Mouse (Mus musculus): Measurements from ENCODE around the gene Inpp5a. TPM values are rescaled to one million over a fixed set of nuclear protein-coding genes. Genes with fewer than 3 reads are reported as not detected.

Inpp5a gene
- polyA plus RNA-seq, 1 experiment from 2014 or later, result 53.4 TPM

- Histone ChIP-seq H3K9ac (no peak overlapping the region), H3K4me1 (replicated peaks) (peaks cover 20% of the 10 kb centered on the region), H3K4me2 (no peak overlapping the region), H3K36me3 (peaks cover 23% of the 10 kb centered on the region; the same call in 1 of the 2 replicates), H3K27ac (no peak overlapping the region), H3K4me3 (no peak overlapping the region), H3K27me3 (no peaks in the 10 kb centered on the region), H3K9me3 (replicated peaks) (no peaks in the 10 kb centered on the region)
- 82% methylated on average over 6 of the region's 6 CpGs for WGBS
- no peak for ATAC-seq (replicated peaks; ENCODE audit: insufficient number of reproducible peaks, insufficient read depth, low FRiP score, low read depth)
Observed at GRCm38 (mm10) chr7:139479626-139480025, 90.7 kb downstream of the Inpp5a start.

- ATAC-seq (replicated peaks; ENCODE audit: insufficient number of reproducible peaks, insufficient read depth, low FRiP score, low read depth), result no peak
- H3K4me1 ChIP-seq (replicated peaks), result peaks cover 20% of the 10 kb centered on the region
- H3K36me3 ChIP-seq, result peaks cover 10% of the 10 kb centered on the region; the same call in 1 of the 2 replicates
- H3K4me2 ChIP-seq, result no peak overlapping the region
- H3K9ac ChIP-seq, result no peak overlapping the region
- H3K27me3 ChIP-seq, result no peaks in the 10 kb centered on the region
- no peak overlapping the region for H3K27ac ChIP-seq
- WGBS, result 56% methylated on average over 9 of the region's 9 CpGs
- H3K4me3 ChIP-seq, result no peak overlapping the region
- H3K9me3 ChIP-seq (replicated peaks), result no peaks in the 10 kb centered on the region
Observed at GRCm38 (mm10) chr7:139484206-139484955, 95.5 kb downstream of the Inpp5a start.

GRCm38 (mm10) chr7:139489721-139490211 is 100.9 kb downstream of the Inpp5a start:
- H3K27ac ChIP-seq, result no peak overlapping the region
- peaks cover 14% of the 10 kb centered on the region for H3K4me1 ChIP-seq (replicated peaks)
- H3K4me3 ChIP-seq, result no peak overlapping the region
- ATAC-seq (replicated peaks; ENCODE audit: insufficient number of reproducible peaks, insufficient read depth, low FRiP score, low read depth), result no peak
- WGBS, result 71% methylated on average over 3 of the region's 3 CpGs
- no peaks in the 10 kb centered on the region for H3K27me3 ChIP-seq
- H3K36me3 ChIP-seq, result no peaks in the 10 kb centered on the region
- no peak overlapping the region for H3K4me2 ChIP-seq
- H3K9me3 ChIP-seq (replicated peaks), result no peaks in the 10 kb centered on the region
- no peak overlapping the region for H3K9ac ChIP-seq

- WGBS, result 91% methylated on average over 4 of the region's 4 CpGs
- Histone ChIP-seq H3K9me3 (replicated peaks) (no peaks in the 10 kb centered on the region), H3K4me2 (no peak overlapping the region), H3K4me1 (replicated peaks) (peaks cover 7% of the 10 kb centered on the region; the same call in 1 of the 2 replicates), H3K4me3 (no peak overlapping the region), H3K36me3 (no peaks in the 10 kb centered on the region), H3K9ac (no peak overlapping the region), H3K27ac (no peak overlapping the region), H3K27me3 (no peaks in the 10 kb centered on the region)
- no peak for ATAC-seq (replicated peaks; ENCODE audit: insufficient number of reproducible peaks, insufficient read depth, low FRiP score, low read depth)
Observed at GRCm38 (mm10) chr7:139492351-139492750, 103.4 kb downstream of the Inpp5a start.

- no peaks in the 10 kb centered on the region for H3K9me3 ChIP-seq (replicated peaks)
- no peak overlapping the region for H3K27ac ChIP-seq
- no peak overlapping the region for H3K9ac ChIP-seq
- H3K4me2 ChIP-seq, result no peak overlapping the region
- H3K27me3 ChIP-seq, result no peaks in the 10 kb centered on the region
- no peak for ATAC-seq (replicated peaks; ENCODE audit: insufficient number of reproducible peaks, insufficient read depth, low FRiP score, low read depth)
- no peaks in the 10 kb centered on the region for H3K36me3 ChIP-seq
- peaks cover 7% of the 10 kb centered on the region; the same call in 1 of the 2 replicates for H3K4me1 ChIP-seq (replicated peaks)
- no peak overlapping the region for H3K4me3 ChIP-seq
- 53% methylated on average over 2 of the region's 2 CpGs for WGBS
Observed at GRCm38 (mm10) chr7:139492946-139493345, 104.0 kb downstream of the Inpp5a start.

GRCm38 (mm10) chr7:139495791-139496190 is 106.9 kb downstream of the Inpp5a start:
- H3K4me1 ChIP-seq (replicated peaks), result peaks cover 11% of the 10 kb centered on the region; the same call in 1 of the 2 replicates
- no peaks in the 10 kb centered on the region for H3K9me3 ChIP-seq (replicated peaks)
- H3K9ac ChIP-seq, result no peak overlapping the region
- no peaks in the 10 kb centered on the region for H3K36me3 ChIP-seq
- no peak; the same call in 1 of the 2 replicates for ATAC-seq (replicated peaks; ENCODE audit: insufficient number of reproducible peaks, insufficient read depth, low FRiP score, low read depth)
- no peak overlapping the region for H3K4me2 ChIP-seq
- 58% methylated on average over 6 of the region's 6 CpGs for WGBS
- H3K4me3 ChIP-seq, result no peak overlapping the region
- no peak overlapping the region for H3K27ac ChIP-seq
- H3K27me3 ChIP-seq, result no peaks in the 10 kb centered on the region

GRCm38 (mm10) chr7:139498038-139498625 is 109.2 kb downstream of the Inpp5a start:
- H3K4me1 ChIP-seq (replicated peaks), result peaks cover 20% of the 10 kb centered on the region; the same call in 1 of the 2 replicates
- no peak for ATAC-seq (replicated peaks; ENCODE audit: insufficient number of reproducible peaks, insufficient read depth, low FRiP score, low read depth)

GRCm38 (mm10) chr7:139504064-139504463 is 115.2 kb downstream of the Inpp5a start:
- no peaks in the 10 kb centered on the region for H3K9me3 ChIP-seq (replicated peaks)
- peaks cover 21% of the 10 kb centered on the region for H3K4me1 ChIP-seq (replicated peaks)
- H3K4me2 ChIP-seq, result no peak overlapping the region
- H3K27ac ChIP-seq, result no peak overlapping the region
- no peak overlapping the region for H3K9ac ChIP-seq
- no peak overlapping the region for H3K4me3 ChIP-seq
- ATAC-seq (replicated peaks; ENCODE audit: insufficient number of reproducible peaks, insufficient read depth, low FRiP score, low read depth), result no peak
- H3K27me3 ChIP-seq, result no peaks in the 10 kb centered on the region
- 88% methylated on average over 7 of the region's 7 CpGs for WGBS
- H3K36me3 ChIP-seq, result no peaks in the 10 kb centered on the region

More at GRCm38 (mm10) chr7:139498038-139498625, 109.2 kb downstream of the Inpp5a start:
- no peaks in the 10 kb centered on the region for H3K27me3 ChIP-seq
- no peak overlapping the region for H3K27ac ChIP-seq
- no peaks in the 10 kb centered on the region for H3K9me3 ChIP-seq (replicated peaks)
- no peaks in the 10 kb centered on the region for H3K36me3 ChIP-seq
- WGBS, result 84% methylated on average over 19 of the region's 19 CpGs
- no peak overlapping the region for H3K4me3 ChIP-seq
- no peak overlapping the region for H3K9ac ChIP-seq
- H3K4me2 ChIP-seq, result no peak overlapping the region

- Histone ChIP-seq H3K4me3 (no peak overlapping the region), H3K9me3 (replicated peaks) (no peaks in the 10 kb centered on the region), H3K4me2 (no peak overlapping the region), H3K4me1 (replicated peaks) (peaks cover 8% of the 10 kb centered on the region), H3K27ac (no peak overlapping the region), H3K36me3 (no peaks in the 10 kb centered on the region), H3K27me3 (no peaks in the 10 kb centered on the region), H3K9ac (no peak overlapping the region)
- 63% methylated on average over 9 of the region's 9 CpGs for WGBS
- ATAC-seq (replicated peaks; ENCODE audit: insufficient number of reproducible peaks, insufficient read depth, low FRiP score, low read depth), result no peak
Observed at GRCm38 (mm10) chr7:139506677-139507412, 117.9 kb downstream of the Inpp5a start.

GRCm38 (mm10) chr7:139508938-139509337 is 120.0 kb downstream of the Inpp5a start:
- H3K4me3 ChIP-seq, result no peak overlapping the region
- no peak overlapping the region for H3K4me2 ChIP-seq
- no peak overlapping the region for H3K9ac ChIP-seq
- no peak overlapping the region for H3K27ac ChIP-seq
- H3K4me1 ChIP-seq (replicated peaks), result peaks cover 8% of the 10 kb centered on the region
- WGBS, result 73% methylated on average over 4 of the region's 4 CpGs
- H3K9me3 ChIP-seq (replicated peaks), result no peaks in the 10 kb centered on the region
- no peaks in the 10 kb centered on the region for H3K27me3 ChIP-seq
- ATAC-seq (replicated peaks; ENCODE audit: insufficient number of reproducible peaks, insufficient read depth, low FRiP score, low read depth), result no peak
- 0 out of 2 replicates have a peak, but pooled peaks cover 6% of the 10 kb centered on the region for H3K36me3 ChIP-seq

Measured in heart, embryonic 15.5 days (tissue).